Mouse (Mus musculus) ovary, postnatal 36 days (tissue): ENCODE measurements around the gene Rom1.

Source experiments
- DNase-seq: peaks from one replicate; pipeline ENCODE4 v3.0.0; 2022; ENCODE audit warnings: low spot score, mixed read lengths

The Rom1 gene

GRCm38 (mm10) chr19:8942276-8942964, 13.3 kb upstream of the Rom1 start:
- DNase-seq: no peak

GRCm38 (mm10) chr19:8941515-8942217, 12.5 kb upstream of the Rom1 start, which contains the start of gene Mta2:
TSS of gene Mta2 (plus strand) at chr19:8941875.
- DNase-seq: peak; percentile 96

- DNase-seq: no peak
Measured at GRCm38 (mm10) chr19:8941136-8941514, 12.0 kb upstream of the Rom1 start.

DNA sequence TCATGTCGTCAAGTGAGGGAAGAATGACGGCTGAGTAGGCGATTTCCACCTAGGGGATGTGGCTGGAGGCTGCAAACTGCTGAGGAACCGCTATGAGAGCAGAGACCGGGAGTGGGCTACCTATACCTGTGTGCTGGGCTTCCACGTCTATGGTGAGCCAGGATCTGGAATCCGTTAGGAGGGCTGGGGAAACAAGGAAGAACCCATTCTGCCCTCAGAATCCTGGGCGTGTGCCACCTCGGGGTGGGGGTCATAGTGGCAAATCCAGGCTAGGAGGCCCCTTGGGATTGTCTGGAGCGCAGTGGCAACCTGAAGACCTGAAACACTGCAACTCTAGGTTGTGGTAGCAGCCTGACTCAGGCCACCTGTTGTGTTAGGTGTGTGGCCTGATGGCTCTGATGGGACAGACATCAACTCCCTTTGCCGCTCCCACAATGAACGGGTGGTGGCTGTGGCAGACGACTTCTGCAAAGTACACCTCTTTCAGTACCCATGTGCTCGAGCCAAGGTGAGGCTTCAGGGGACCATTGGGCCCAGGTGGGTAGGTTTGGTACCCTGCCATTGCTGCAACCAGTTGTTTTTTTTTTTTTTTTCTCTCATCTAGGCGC, 11.5 kb upstream of the Rom1 start:
- no peak for DNase-seq

- no peak for DNase-seq
Measured at GRCm38 (mm10) chr19:8936736-8937135, 7.6 kb upstream of the Rom1 start.

GRCm38 (mm10) chr19:8930771-8931170, 1.6 kb upstream of the Rom1 start:
- no peak for DNase-seq

GRCm38 (mm10) chr19:8930117-8930516, 961 bp upstream of the Rom1 start:
- no peak for DNase-seq

GRCm38 (mm10) chr19:8928689-8929223, 400 bp downstream of the Rom1 start:
- DNase-seq: no peak

GRCm38 (mm10) chr19:8927891-8928525, 1.1 kb downstream of the Rom1 start:
- DNase-seq: no peak

DNA sequence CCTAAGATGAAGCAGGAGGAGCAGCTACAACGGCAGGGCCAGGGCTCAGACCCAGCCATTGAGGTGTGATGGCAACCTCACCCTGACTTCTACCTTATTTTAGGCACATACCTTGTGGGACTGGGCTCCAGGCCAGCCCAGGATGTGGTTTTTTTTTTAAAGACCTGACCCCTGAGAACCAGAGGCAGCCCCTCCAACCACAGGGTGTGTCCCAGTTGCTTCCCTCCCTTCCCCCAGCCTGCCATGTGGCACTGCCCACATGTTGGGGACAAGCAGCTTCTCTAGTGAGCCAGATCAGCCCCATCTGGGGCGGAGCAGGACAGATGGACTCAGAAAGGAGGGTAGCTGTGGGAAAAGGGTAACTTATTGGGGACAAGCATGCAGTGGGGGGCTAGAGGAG, 2.4 kb downstream of the Rom1 start:
- no peak for DNase-seq

DNA sequence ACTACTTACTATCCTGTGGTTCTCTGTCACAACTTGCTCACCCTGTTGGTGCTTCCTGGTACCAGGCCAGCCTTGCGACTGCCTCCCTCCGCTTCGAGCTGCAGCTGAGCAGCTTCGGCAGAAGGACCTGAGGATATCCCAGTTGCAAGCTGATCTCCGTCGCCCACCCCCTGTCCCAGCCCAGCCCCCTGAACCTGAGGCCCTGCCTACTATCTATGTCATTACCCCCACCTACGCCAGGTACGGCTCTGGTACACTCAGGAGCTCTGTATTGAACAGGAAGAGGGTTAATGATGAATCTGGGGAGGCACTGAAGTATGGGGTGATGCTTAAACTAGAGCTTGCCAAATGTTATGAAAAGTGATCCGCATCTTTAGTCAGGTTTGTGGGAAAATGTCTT, 7.4 kb downstream of the Rom1 start:
- no peak for DNase-seq

DNA sequence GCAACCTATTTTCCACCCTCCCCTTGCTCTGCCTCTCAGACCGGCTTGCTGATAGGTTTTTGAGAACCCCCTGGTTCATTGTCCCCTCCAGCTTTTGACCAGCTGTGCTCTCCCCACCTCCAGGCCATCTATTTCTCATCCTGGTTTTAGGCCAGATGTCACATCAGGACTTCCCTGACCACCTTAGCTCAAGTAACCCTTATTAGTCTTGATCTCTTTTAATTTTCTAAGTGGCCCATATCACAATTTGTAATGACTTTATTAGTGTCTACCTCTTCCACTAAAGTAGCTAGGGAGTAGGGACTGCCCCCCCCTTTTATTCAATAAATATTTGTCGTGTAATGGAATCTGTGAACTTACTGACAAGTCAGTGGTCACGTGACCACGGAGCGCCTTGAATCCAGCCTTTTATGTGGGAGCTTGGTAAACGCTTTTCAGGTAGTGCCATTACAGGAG, 8.3 kb downstream of the Rom1 start:
- no peak for DNase-seq

DNA sequence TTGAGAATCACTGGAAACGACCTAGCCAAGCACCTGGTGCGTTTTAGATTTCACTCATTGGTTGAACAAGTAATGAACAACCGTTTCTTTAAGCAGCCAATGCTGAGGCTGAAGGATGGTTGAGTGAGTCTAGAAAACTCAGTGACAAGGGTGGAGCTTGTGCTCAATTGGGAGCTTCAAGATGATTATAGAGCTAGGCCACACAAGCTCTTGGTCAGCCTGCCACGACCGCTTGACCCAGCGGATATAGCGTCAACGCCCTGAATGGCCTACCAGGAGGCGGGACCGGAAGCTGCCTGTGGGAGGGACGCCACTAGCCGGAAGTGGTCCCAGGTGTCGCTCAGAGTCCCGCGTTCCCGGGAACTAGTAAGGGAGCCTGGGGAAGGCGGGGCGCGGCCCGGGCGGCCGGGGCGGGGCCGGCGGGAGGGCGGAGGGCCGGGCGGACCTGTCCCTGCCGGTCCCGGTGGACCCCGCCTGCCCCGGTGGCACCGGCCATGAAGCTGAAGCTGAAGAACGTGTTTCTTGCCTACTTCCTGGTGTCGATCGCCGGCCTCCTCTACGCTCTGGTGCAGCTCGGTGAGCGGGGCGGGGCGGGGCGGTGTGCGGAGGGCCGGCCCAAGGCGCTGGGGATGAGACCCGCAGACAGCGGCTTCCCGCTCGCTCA, 9.0 kb downstream of the Rom1 start, which contains the start of gene B3gat3:
Gene B3gat3, plus strand, starts transcription at position 302 of the 664 bp plus-strand sequence.
- peak; percentile 94 for DNase-seq

- DNase-seq: no peak
Measured at GRCm38 (mm10) chr19:8919684-8920072, 9.5 kb downstream of the Rom1 start.

DNA sequence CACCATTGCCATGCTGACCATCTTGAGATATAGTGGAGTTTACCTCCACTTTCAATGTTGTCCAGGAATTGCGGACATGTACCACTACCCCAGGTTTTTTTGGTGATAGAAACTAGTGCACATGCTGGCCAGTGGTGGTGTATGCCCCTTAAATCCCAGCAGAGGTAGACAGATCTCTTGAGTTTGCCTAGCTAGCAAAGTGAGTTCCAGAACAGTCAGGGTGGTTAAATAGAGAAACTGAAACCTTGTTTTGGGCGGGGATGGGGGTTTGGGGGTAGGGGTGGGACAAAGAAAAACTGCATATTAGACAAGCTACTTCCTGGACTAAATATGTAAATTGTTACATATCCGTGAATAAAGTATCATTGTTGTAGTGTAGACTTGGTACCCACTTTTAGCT, 10.2 kb downstream of the Rom1 start:
- DNase-seq: no peak

DNA sequence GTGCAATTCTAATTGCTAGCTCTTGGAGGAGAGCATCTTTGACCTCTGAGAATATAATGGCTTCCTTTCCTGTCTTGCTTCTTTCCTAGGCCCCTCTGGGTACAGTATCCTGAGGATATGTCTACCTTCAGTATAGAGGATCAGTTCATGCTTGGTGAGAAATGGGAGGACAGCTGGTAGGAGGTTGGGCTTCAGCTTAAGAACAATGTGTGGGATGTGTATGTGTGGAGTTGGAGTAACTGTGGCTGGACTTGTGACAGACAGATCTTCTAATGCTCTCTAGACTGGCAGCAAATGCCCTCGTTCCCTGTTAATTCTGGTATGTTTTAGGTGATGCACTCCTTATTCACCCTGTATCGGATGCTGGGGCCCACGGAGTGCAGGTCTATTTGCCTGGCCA, 14.9 kb downstream of the Rom1 start:
- no peak for DNase-seq

- DNase-seq: no peak
Measured at GRCm38 (mm10) chr19:8911810-8912209, 17.3 kb downstream of the Rom1 start.

GRCm38 (mm10) chr19:8908531-8908930, 20.6 kb downstream of the Rom1 start:
- no peak for DNase-seq

GRCm38 (mm10) chr19:8903412-8903811, 25.7 kb downstream of the Rom1 start:
- DNase-seq: no peak

DNA sequence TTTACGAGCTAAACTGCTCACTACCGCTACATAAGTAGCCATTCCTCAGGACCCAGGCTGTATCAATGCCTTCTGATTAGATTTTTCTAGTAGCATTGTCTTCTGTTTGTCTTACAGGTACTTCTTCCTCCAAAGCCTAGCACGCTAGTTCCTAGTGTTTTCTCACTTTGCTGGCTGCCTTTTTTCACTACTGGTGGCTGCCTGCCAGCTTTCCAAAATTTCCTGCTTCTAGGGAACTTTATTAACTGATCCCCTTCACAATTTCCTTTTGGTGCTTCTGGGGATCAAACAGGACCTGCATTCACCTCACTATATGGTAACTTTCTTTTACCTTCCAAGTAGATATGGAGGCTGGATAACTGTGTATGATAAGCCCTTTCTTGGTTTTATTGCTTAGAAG, 30.1 kb downstream of the Rom1 start:
- no peak for DNase-seq

DNA sequence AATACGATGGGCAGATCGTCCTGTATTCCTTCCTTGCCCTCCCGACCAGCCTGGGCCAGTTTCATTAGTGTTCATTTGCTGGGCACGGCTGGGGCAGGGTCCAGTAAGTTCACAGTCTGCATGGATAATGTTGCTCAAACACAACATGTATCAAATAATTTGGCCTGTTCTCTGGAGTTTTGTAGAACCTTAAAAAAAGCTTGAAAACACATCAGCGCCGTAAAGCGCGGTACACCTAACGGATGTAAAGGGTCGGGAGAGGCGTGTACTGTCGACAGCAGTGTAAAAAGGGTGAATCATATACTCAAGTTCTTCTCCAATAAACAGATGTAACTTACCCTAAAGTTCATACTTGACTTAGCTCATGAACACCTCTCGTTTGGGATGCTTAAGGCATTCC, 30.6 kb downstream of the Rom1 start:
- no peak for DNase-seq
